ENCODE assay signal across 10 mouse cellular contexts in the genomic region with DNA sequence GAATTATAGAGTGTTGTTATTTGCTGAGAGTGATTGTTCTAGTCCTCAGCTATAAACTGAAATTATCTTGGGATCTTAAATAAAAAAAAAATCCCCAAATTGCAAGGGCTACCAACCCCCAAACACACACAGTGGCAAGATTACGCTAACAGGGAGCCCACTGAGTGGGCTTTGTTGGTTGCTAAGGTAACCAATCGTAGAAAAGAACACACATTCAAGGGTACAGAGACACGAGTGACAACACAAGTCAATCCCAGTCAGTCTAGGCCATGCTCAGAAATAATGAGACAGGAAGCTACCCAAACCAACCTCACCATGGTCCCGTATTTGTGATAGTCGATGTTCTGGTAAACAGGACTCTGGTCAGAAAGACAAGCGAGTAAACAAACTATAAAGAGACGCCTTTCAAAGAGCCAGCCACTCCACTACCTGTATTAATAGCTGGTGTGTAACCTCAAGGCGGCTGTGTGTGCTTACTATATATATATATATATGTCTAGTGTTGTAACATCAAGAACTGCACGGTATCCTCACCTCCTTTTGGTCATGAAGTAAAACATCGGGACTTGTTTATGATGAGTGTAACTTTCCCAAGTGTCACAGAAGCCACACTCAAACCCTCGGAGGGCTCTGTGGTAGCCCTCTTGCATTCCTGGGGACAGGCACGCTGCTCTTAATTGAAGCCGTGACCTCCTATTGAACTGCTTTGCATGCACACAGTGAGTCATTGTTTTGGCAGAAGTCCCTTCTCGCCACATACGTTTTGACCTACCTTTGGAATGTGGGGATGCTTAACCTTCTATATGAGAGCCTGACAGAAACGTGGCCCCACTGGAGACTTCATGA. TPM values are rescaled to one million over a fixed set of nuclear protein-coding genes. Genes with fewer than 3 reads are reported as not detected.
A peak's percentile ranks its signal among the peaks of the same experiment; 100 is the strongest.
DNase-seq lines count a peak whose midpoint lies in the region; ATAC-seq and TF ChIP-seq lines count a peak whose summit lies in the region.
"Had no signal": no experiment of that assay in that cellular context is flagged by ENCODE, and none has a peak within 500 bp of the region (broad histone marks: within the 10 kb centered on the region; RNA-seq: fewer than 3 reads in every experiment).

No protein-coding gene starts in this region.

- H3K9me3 ChIP-seq in heart, embryonic 11.5 days (replicated peaks; ENCODE audit: control insufficient read depth, low read length), result no peaks in the 10 kb centered on the region
- no peaks in the 10 kb centered on the region for H3K9me3 ChIP-seq in hindbrain, embryonic 14.5 days (ENCODE audit: control insufficient read depth, low read length)
- H3K9me3 ChIP-seq: limb, embryonic 15.5 days had no signal

- WGBS in heart, embryonic 11.5 days (ENCODE audit: insufficient replicate concordance), result 56% methylated on average over 16 of the region's 16 CpGs
- 54% methylated on average over 16 of the region's 16 CpGs for WGBS in lung, adult 2 months
- 39% methylated on average over 16 of the region's 16 CpGs for WGBS in hindbrain, embryonic 14.5 days

- no peak for TF ChIP-seq POLR2A in lung, adult 2 months (IDR thresholded peaks at IDR 0.05; ENCODE audit: borderline replicate concordance, extremely low read depth, low read depth, low read length)

- no peaks in the 10 kb centered on the region for H3K36me3 ChIP-seq in heart, embryonic 11.5 days (ENCODE audit: control insufficient read depth, insufficient read depth, low read length)
- no peaks in the 10 kb centered on the region for H3K36me3 ChIP-seq in hindbrain, embryonic 14.5 days (replicated peaks; ENCODE audit: control insufficient read depth, insufficient read depth)
- H3K36me3 ChIP-seq: limb, embryonic 15.5 days had no signal

- H3K4me2 ChIP-seq in heart, embryonic 11.5 days, result peak overlapping the region; percentile 16; the same call in 1 of the 2 replicates
- no peak overlapping the region for H3K4me2 ChIP-seq in hindbrain, embryonic 14.5 days (replicated peaks)
- H3K4me2 ChIP-seq: limb, embryonic 15.5 days had no signal

- H3K4me1 ChIP-seq in heart, embryonic 11.5 days (ENCODE audit: control insufficient read depth, insufficient read depth, low read length), result peaks cover 19% of the 10 kb centered on the region
- peaks cover 10% of the 10 kb centered on the region for H3K4me1 ChIP-seq in lung, adult 2 months (ENCODE audit: control insufficient read depth, insufficient read depth, low read length)
- H3K4me1 ChIP-seq in hindbrain, embryonic 14.5 days (replicated peaks; ENCODE audit: control insufficient read depth, insufficient read depth, low read length), result peaks cover 8% of the 10 kb centered on the region; the same call in 1 of the 2 replicates

- no peak overlapping the region for H3K9ac ChIP-seq in heart, embryonic 11.5 days (ENCODE audit: low read depth, low read length)
- H3K9ac ChIP-seq in hindbrain, embryonic 14.5 days, result no peak overlapping the region
- H3K9ac ChIP-seq: limb, embryonic 15.5 days had no signal

- ATAC-seq in heart, embryonic 11.5 days (replicated peaks; ENCODE audit: insufficient number of reproducible peaks, low FRiP score, low TSS enrichment), result no peak
- ATAC-seq in monocyte, adult 5-6 weeks (replicated peaks; ENCODE audit: insufficient number of reproducible peaks, low FRiP score, low TSS enrichment, poor library complexity, severe bottlenecking), result no peak
- no peak for ATAC-seq in hindbrain, embryonic 14.5 days (ENCODE audit: low FRiP score)

- DNase-seq in heart, adult 9 months (ENCODE audit: low spot score in 2 of 2), result no peak
- peak; percentile 13 for DNase-seq in urinary bladder, postnatal 25 days (ENCODE audit: low spot score)
- no peak for DNase-seq in urinary bladder, postnatal 10 days (ENCODE audit: low spot score)
- DNase-seq in lung, adult 2 months, result peak; percentile 42
- no peak for DNase-seq in hindbrain, embryonic 14.5 days (ENCODE audit: low spot score)
- DNase-seq in spleen, adult 12 weeks (ENCODE audit: low spot score), result no peak
- DNase-seq: kidney, postnatal 14 days had no signal

- H3K27ac ChIP-seq in heart, embryonic 11.5 days (ENCODE audit: low read depth, low read length), result peak overlapping the region; percentile 6; the same call in 1 of the 2 replicates
- H3K27ac ChIP-seq in hindbrain, embryonic 14.5 days, result no peak overlapping the region
- H3K27ac ChIP-seq: limb, embryonic 15.5 days had no signal

- H3K4me3 ChIP-seq in heart, embryonic 11.5 days (ENCODE audit: low read depth, low read length), result no peak overlapping the region
- H3K4me3 ChIP-seq in lung, adult 2 months (replicated peaks; ENCODE audit: extremely low read depth, low read depth, low read length), result no peak overlapping the region
- no peak overlapping the region for H3K4me3 ChIP-seq in hindbrain, embryonic 14.5 days (replicated peaks; ENCODE audit: low read length)
- H3K4me3 ChIP-seq: limb, embryonic 15.5 days had no signal

- no peaks in the 10 kb centered on the region for H3K27me3 ChIP-seq in heart, embryonic 11.5 days (ENCODE audit: control insufficient read depth, insufficient read depth, low read length)
- H3K27me3 ChIP-seq in hindbrain, embryonic 14.5 days (ENCODE audit: control insufficient read depth, insufficient read depth, low read length), result no peaks in the 10 kb centered on the region
- H3K27me3 ChIP-seq: limb, embryonic 15.5 days had no signal

- TF ChIP-seq CTCF in lung, adult 2 months (IDR thresholded peaks at IDR 0.05; ENCODE audit: insufficient read depth, low read length), result no peak

RNA-seq across cellular contexts. Expression of gene Frmd6, which starts 30.5 kb away (rescaled TPM):
- 18.7 and 23.6 TPM in 2 replicates for polyA plus RNA-seq in heart, embryonic 11.5 days (2014; fragmentation: Nextera tagmentation; extraction: Ambion mirVana)
- polyA plus RNA-seq in lung, adult 2 months (2012; rRNA removed), result 29.1 and 32.6 TPM in 2 replicates
- total RNA-seq in monocyte, adult 5-6 weeks (2017), result 1.8 to 6.5 TPM (median 5.8 TPM) in 3 replicates
- 9.5 and 10.6 TPM in 2 replicates for polyA plus RNA-seq in hindbrain, embryonic 14.5 days (2014; fragmentation: Nextera tagmentation; extraction: Ambion mirVana)

Comparison
In these comparisons a context has a peak if more than half of its experiments do, and no peak if none do; other contexts are left out.
1. DNase-seq: peak in urinary bladder, postnatal 25 days (single experiment) and lung, adult 2 months (single experiment); none in heart, adult 9 months (0 of 2), urinary bladder, postnatal 10 days (single experiment), hindbrain, embryonic 14.5 days (single experiment) and spleen, adult 12 weeks (single experiment).